Mouse (Mus musculus): Measurements from ENCODE around the gene Pop4. TPM values are rescaled to one million over a fixed set of nuclear protein-coding genes. Genes with fewer than 3 reads are reported as not detected.
"Not testable (repeated sequence)": the region's sequence is repeated elsewhere in the genome, so short reads cannot be mapped to it uniquely, and the experiment has no call there.

Gene Pop4
- 11.2 and 12.1 TPM in 2 replicates for polyA plus RNA-seq (2015; fragmentation: Nextera tagmentation; extraction: Ambion mirVana)

GRCm38 (mm10) chr7:38270703-38271510 lies at the start of gene Pop4:
Gene Pop4 (minus strand): TSS chr7:38271423.
- H3K27ac ChIP-seq (ENCODE audit: low read length) = no peak within 1 kb of the TSS; the same call in 1 of the 2 replicates
- no peaks in the 10 kb centered on the region for H3K27me3 ChIP-seq (ENCODE audit: control insufficient read depth, insufficient read depth, low read depth, low read length)
- no peaks in the 10 kb centered on the region for H3K9me3 ChIP-seq (replicated peaks; ENCODE audit: control insufficient read depth, low read length)
- H3K36me3 ChIP-seq (ENCODE audit: control insufficient read depth, insufficient read depth) = 0 out of 2 replicates have a peak, but pooled peaks cover 5% of the 10 kb centered on the region
- ATAC-seq (ENCODE audit: low read depth) = peak; percentile 93
- H3K4me2 ChIP-seq (ENCODE audit: low read depth, low read length) = peak within 1 kb of the TSS; percentile 66
- peak within 1 kb of the TSS; percentile 69 for H3K4me3 ChIP-seq (ENCODE audit: low read depth, low read length)
- H3K4me1 ChIP-seq (ENCODE audit: control insufficient read depth, low read depth, low read length) = peaks cover 8% of the 10 kb centered on the region
- WGBS (ENCODE audit: insufficient replicate concordance) = under 1% methylated on average over 38 of the region's 38 CpGs
- H3K9ac ChIP-seq (ENCODE audit: low read depth, low read length) = peak within 1 kb of the TSS; percentile 75

DNA sequence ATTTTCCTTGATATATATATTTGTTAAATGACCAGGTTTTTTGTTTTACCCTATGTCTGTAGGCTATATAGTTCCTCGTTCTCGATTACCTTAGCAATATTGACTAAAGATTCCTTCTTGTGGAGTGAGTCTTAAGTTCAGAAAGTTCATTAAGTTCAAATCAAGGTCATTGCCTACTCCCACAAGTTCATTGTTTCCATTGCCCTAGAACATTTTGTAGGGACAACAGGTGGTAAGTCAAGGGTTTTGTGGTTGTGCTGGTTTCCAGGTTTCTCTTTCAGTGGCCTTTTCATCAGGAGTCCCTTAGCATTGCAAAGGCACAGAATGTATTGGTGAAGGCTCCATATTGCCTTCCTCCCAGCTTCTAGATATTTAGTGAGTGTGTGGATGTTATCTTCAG lies 49.4 kb upstream of the Pop4 start:
- WGBS (ENCODE audit: insufficient replicate concordance) = 54% methylated on average over 2 of the region's 2 CpGs
- no peak overlapping the region for H3K4me2 ChIP-seq (ENCODE audit: low read depth, low read length)
- H3K27ac ChIP-seq (ENCODE audit: low read length) = no peak overlapping the region
- H3K27me3 ChIP-seq (ENCODE audit: control insufficient read depth, insufficient read depth, low read depth, low read length) = no peaks in the 10 kb centered on the region
- H3K9me3 ChIP-seq (replicated peaks; ENCODE audit: control insufficient read depth, low read length) = no peaks in the 10 kb centered on the region
- H3K9ac ChIP-seq (ENCODE audit: low read depth, low read length) = no peak overlapping the region
- no peak overlapping the region for H3K4me3 ChIP-seq (ENCODE audit: low read depth, low read length)
- ATAC-seq (ENCODE audit: low read depth) = no peak
- no peaks in the 10 kb centered on the region for H3K4me1 ChIP-seq (ENCODE audit: control insufficient read depth, low read depth, low read length)
- H3K36me3 ChIP-seq (ENCODE audit: control insufficient read depth, insufficient read depth) = no peaks in the 10 kb centered on the region

GRCm38 (mm10) chr7:38282192-38282591 lies 11.0 kb upstream of the Pop4 start:
- H3K4me1 ChIP-seq (ENCODE audit: control insufficient read depth, low read depth, low read length); H3K4me3 ChIP-seq (ENCODE audit: low read depth, low read length); ATAC-seq (ENCODE audit: low read depth); H3K27me3 ChIP-seq (ENCODE audit: control insufficient read depth, insufficient read depth, low read depth, low read length); H3K9me3 ChIP-seq (replicated peaks; ENCODE audit: control insufficient read depth, low read length); H3K27ac ChIP-seq (ENCODE audit: low read length); H3K36me3 ChIP-seq (ENCODE audit: control insufficient read depth, insufficient read depth); H3K9ac ChIP-seq (ENCODE audit: low read depth, low read length); H3K4me2 ChIP-seq (ENCODE audit: low read depth, low read length): not testable (repeated sequence)
- WGBS (ENCODE audit: insufficient replicate concordance) = 17% methylated on average over 4 of the region's 4 CpGs

- ATAC-seq (ENCODE audit: low read depth) = no peak
- Histone ChIP-seq H3K9ac (ENCODE audit: low read depth, low read length) (no peak overlapping the region), H3K36me3 (ENCODE audit: control insufficient read depth, insufficient read depth) (no peaks in the 10 kb centered on the region), H3K9me3 (replicated peaks; ENCODE audit: control insufficient read depth, low read length) (no peaks in the 10 kb centered on the region), H3K4me3 (ENCODE audit: low read depth, low read length) (no peak overlapping the region), H3K27ac (ENCODE audit: low read length) (no peak overlapping the region), H3K4me1 (ENCODE audit: control insufficient read depth, low read depth, low read length) (peaks cover 8% of the 10 kb centered on the region), H3K4me2 (ENCODE audit: low read depth, low read length) (no peak overlapping the region), H3K27me3 (ENCODE audit: control insufficient read depth, insufficient read depth, low read depth, low read length) (no peaks in the 10 kb centered on the region)
Measured at GRCm38 (mm10) chr7:38272551-38272950, 1.3 kb upstream of the Pop4 start.

GRCm38 (mm10) chr7:38271859-38272258 lies 636 bp upstream of the Pop4 start:
- Histone ChIP-seq H3K27me3 (ENCODE audit: control insufficient read depth, insufficient read depth, low read depth, low read length) (no peaks in the 10 kb centered on the region), H3K27ac (ENCODE audit: low read length) (no peak overlapping the region), H3K4me1 (ENCODE audit: control insufficient read depth, low read depth, low read length) (peaks cover 8% of the 10 kb centered on the region), H3K4me2 (ENCODE audit: low read depth, low read length) (peak overlapping the region; percentile 66), H3K9me3 (replicated peaks; ENCODE audit: control insufficient read depth, low read length) (no peaks in the 10 kb centered on the region), H3K9ac (ENCODE audit: low read depth, low read length) (peak overlapping the region; percentile 75), H3K36me3 (ENCODE audit: control insufficient read depth, insufficient read depth) (no peaks in the 10 kb centered on the region), H3K4me3 (ENCODE audit: low read depth, low read length) (peak overlapping the region; percentile 69)
- 3% methylated on average over 4 of the region's 4 CpGs for WGBS (ENCODE audit: insufficient replicate concordance)
- ATAC-seq (ENCODE audit: low read depth) = no peak

DNA sequence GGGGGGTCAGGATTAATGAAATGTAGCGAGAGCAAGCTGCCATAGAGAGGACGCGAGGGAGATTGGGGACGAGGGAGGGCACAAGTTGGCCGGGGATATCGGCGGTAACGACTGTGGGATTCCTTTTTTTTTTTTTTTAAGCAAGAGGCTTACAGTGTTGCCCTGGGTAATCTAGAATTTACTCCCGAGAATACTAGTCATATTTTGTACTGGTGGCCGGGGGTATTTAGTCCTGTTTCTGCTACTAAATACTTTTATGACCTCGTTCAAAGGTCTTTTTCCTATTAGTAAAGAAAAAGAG lies 238 bp upstream of the Pop4 start:
- H3K27me3 ChIP-seq (ENCODE audit: control insufficient read depth, insufficient read depth, low read depth, low read length) = no peaks in the 10 kb centered on the region
- peak; percentile 44 for ATAC-seq (ENCODE audit: low read depth)
- 0 out of 2 replicates have a peak, but pooled peaks cover 2% of the 10 kb centered on the region for H3K36me3 ChIP-seq (ENCODE audit: control insufficient read depth, insufficient read depth)
- WGBS (ENCODE audit: insufficient replicate concordance) = 0% methylated on average over 11 of the region's 11 CpGs
- H3K4me2 ChIP-seq (ENCODE audit: low read depth, low read length) = peak overlapping the region; percentile 66
- peak overlapping the region; percentile 69 for H3K4me3 ChIP-seq (ENCODE audit: low read depth, low read length)
- H3K9ac ChIP-seq (ENCODE audit: low read depth, low read length) = peak overlapping the region; percentile 75
- peaks cover 8% of the 10 kb centered on the region for H3K4me1 ChIP-seq (ENCODE audit: control insufficient read depth, low read depth, low read length)
- H3K9me3 ChIP-seq (replicated peaks; ENCODE audit: control insufficient read depth, low read length) = no peaks in the 10 kb centered on the region
- no peak overlapping the region; the same call in 1 of the 2 replicates for H3K27ac ChIP-seq (ENCODE audit: low read length)

DNA sequence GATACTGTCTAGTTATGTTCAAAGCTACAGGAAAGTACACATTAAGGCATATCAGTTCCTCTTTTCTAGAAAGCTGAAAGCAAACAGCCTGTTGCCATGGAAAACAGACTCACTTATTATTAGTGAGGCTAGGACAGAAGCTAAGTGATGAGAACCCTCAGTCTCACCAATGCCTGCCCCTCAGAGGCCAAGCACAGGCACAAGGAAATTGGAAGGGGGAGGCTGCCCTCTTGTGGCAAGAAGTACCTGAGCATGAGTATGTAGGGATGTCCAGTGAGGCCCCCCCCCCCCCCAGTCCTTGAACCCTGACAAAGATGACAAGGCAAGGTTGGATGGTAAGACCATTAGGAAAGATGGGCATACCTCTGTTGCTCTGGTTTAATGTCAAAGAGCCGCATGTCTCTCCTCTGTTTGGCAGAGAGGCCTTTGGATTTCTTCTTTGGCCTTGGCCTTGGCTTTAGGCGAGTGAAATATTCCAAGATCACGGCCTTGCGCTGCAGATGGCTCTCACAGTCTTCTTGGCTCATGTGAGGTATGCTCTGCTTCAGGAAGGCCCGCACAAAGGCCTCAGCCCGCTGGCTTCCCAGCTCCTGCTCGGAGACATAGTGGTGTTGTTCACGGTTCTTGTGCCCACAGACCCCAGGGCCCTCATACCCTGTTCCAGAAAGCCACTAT lies 4.1 kb downstream of the Pop4 start:
- no peak overlapping the region for H3K9ac ChIP-seq (ENCODE audit: low read depth, low read length)
- H3K36me3 ChIP-seq (ENCODE audit: control insufficient read depth, insufficient read depth) = peaks cover 10% of the 10 kb centered on the region
- H3K4me2 ChIP-seq (ENCODE audit: low read depth, low read length) = no peak overlapping the region
- 80% methylated on average over 8 of the region's 8 CpGs for WGBS (ENCODE audit: insufficient replicate concordance)
- no peaks in the 10 kb centered on the region for H3K27me3 ChIP-seq (ENCODE audit: control insufficient read depth, insufficient read depth, low read depth, low read length)
- H3K4me3 ChIP-seq (ENCODE audit: low read depth, low read length) = no peak overlapping the region
- no peak overlapping the region for H3K27ac ChIP-seq (ENCODE audit: low read length)
- ATAC-seq (ENCODE audit: low read depth) = no peak
- no peaks in the 10 kb centered on the region for H3K9me3 ChIP-seq (replicated peaks; ENCODE audit: control insufficient read depth, low read length)
- H3K4me1 ChIP-seq (ENCODE audit: control insufficient read depth, low read depth, low read length) = peaks cover 8% of the 10 kb centered on the region

GRCm38 (mm10) chr7:38262406-38262805 lies 8.8 kb downstream of the Pop4 start:
- Histone ChIP-seq H3K27ac (ENCODE audit: low read length) (no peak overlapping the region), H3K27me3 (ENCODE audit: control insufficient read depth, insufficient read depth, low read depth, low read length) (no peaks in the 10 kb centered on the region), H3K9ac (ENCODE audit: low read depth, low read length) (no peak overlapping the region), H3K4me2 (ENCODE audit: low read depth, low read length) (no peak overlapping the region), H3K4me1 (ENCODE audit: control insufficient read depth, low read depth, low read length) (no peaks in the 10 kb centered on the region), H3K36me3 (ENCODE audit: control insufficient read depth, insufficient read depth) (peaks cover 10% of the 10 kb centered on the region), H3K4me3 (ENCODE audit: low read depth, low read length) (no peak overlapping the region), H3K9me3 (replicated peaks; ENCODE audit: control insufficient read depth, low read length) (no peaks in the 10 kb centered on the region)
- no peak for ATAC-seq (ENCODE audit: low read depth)
- 70% methylated on average over 5 of the region's 5 CpGs for WGBS (ENCODE audit: insufficient replicate concordance)

GRCm38 (mm10) chr7:38259631-38260030 lies 11.6 kb downstream of the Pop4 start:
- Histone ChIP-seq H3K27ac (ENCODE audit: low read length) (no peak overlapping the region), H3K4me1 (ENCODE audit: control insufficient read depth, low read depth, low read length) (no peaks in the 10 kb centered on the region), H3K36me3 (ENCODE audit: control insufficient read depth, insufficient read depth) (peaks cover 3% of the 10 kb centered on the region), H3K9ac (ENCODE audit: low read depth, low read length) (no peak overlapping the region), H3K9me3 (replicated peaks; ENCODE audit: control insufficient read depth, low read length) (no peaks in the 10 kb centered on the region), H3K27me3 (ENCODE audit: control insufficient read depth, insufficient read depth, low read depth, low read length) (no peaks in the 10 kb centered on the region), H3K4me2 (ENCODE audit: low read depth, low read length) (no peak overlapping the region), H3K4me3 (ENCODE audit: low read depth, low read length) (no peak overlapping the region)
- no peak for ATAC-seq (ENCODE audit: low read depth)
- 67% methylated on average over 2 of the region's 2 CpGs for WGBS (ENCODE audit: insufficient replicate concordance)
